Mouse (Mus musculus) left cerebral cortex, adult 18-20 months (tissue): ENCODE results near the gene Casp4. TPM values are rescaled to one million over a fixed set of nuclear protein-coding genes. Genes with fewer than 3 reads are reported as not detected.

Experiments used
- DNase-seq, 2 experiments: peaks; one replicate each; pipeline ENCODE4 v3.0.0; 2021 to 2022; ENCODE audit warnings: low spot score in 2 of 2, mixed read lengths in 1 of 2
- long read RNA-seq, 2 experiments: library from polyadenylated mRNA; stranded (forward); transcript quantifications; one replicate each; pipeline ENCODE4 v2.0.0; 2021
- total RNA-seq, 2 experiments: library from RNA; stranded (reverse); gene quantifications; 2 replicates each; pipeline ENCODE4 v1.2.3; 2021

Casp4 gene
- 1 to 10 TPM in 1 of 2 experiments, under 1 TPM in 1; 0.58 to 1.3 TPM for total RNA-seq
- long read RNA-seq, experiment 1 = 0 reads
- long read RNA-seq, experiment 2 = 0 reads

DNA sequence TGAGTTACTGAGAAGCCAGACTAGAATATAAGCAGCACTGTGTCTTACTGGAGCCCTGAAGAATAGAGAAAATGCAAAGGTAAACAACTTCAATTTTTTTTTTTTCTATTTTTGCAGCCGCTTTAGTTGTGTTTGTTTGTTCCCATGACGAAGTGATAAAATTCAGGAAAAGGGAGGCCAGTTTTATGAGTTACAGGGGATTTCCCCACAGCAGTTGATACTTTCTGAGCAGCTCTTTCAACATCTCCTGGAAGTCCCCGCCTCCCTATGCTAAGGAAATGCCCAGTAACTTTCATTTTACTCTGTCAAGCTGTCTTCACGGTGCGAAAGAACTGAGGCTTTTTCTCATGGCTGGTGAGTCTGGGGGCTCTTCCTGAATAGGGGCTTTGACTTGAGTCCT, at the start of gene Casp4:
TSS of gene Casp4 (plus strand) at position 268 of the 400 bp plus-strand sequence.
- no peak for DNase-seq

GRCm38 (mm10) chr9:5263951-5264475, 44.6 kb upstream of the Casp4 start:
- DNase-seq = no peak

DNA sequence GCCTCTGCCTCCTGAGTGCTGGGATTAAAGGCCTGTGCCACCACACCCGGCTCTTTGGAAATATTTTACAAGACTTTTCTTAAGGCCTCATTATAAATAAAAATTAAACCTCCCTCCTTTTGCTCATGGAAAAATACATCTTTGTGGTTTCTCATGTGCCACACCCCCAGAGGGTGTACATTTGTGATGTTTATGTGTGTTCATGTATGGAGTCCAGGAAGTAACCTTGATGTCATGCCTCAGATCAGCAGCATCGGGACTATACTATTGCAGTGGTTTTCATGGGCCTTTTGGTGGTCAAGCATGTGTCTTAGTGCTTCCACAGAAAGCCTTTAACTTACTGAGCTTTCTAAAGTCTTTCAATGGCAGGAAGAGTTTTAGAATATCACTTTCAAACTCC, 38.4 kb upstream of the Casp4 start:
- no peak for DNase-seq

DNA sequence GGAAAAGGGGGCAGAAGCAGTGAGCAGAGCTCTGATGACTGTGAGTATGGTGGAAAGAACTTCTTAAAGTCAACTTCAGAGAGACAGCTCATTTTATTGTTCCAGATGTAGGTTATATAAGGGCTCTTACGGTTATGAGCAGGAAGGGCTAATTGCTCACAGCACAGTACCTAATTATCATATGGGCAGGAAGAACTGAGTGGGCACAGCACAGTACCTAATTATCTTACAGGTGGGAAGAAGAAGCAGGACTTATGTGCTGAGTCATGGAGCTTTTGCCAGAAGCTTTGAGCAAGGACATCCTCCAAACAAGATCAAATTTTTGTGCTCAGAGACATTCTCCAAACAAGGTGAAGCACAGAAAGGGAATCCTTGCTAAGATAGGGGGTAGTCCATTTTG, 37.7 kb upstream of the Casp4 start:
- no peak for DNase-seq

GRCm38 (mm10) chr9:5271334-5271845, 37.2 kb upstream of the Casp4 start:
- no peak for DNase-seq

DNA sequence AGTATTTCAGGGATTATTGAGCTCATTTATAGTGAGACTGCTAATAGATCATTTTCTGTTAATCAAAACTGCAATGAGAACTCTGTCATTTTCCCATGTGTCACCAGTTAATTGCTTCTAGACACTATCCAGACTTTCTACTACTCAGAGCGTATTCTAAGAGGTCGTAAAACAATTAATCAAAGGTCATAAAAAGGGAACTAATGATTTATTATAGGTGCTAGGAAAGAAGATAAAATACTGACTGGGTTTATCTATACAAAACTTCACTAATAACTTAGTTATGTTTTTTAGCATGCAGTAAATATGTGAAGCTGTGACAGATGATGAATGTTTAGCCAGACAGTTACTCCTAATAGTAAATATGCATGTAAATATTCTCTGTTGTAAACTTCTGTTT, 22.6 kb upstream of the Casp4 start:
- DNase-seq = no peak

GRCm38 (mm10) chr9:5286597-5286996, 22.0 kb upstream of the Casp4 start:
- DNase-seq = no peak

DNA sequence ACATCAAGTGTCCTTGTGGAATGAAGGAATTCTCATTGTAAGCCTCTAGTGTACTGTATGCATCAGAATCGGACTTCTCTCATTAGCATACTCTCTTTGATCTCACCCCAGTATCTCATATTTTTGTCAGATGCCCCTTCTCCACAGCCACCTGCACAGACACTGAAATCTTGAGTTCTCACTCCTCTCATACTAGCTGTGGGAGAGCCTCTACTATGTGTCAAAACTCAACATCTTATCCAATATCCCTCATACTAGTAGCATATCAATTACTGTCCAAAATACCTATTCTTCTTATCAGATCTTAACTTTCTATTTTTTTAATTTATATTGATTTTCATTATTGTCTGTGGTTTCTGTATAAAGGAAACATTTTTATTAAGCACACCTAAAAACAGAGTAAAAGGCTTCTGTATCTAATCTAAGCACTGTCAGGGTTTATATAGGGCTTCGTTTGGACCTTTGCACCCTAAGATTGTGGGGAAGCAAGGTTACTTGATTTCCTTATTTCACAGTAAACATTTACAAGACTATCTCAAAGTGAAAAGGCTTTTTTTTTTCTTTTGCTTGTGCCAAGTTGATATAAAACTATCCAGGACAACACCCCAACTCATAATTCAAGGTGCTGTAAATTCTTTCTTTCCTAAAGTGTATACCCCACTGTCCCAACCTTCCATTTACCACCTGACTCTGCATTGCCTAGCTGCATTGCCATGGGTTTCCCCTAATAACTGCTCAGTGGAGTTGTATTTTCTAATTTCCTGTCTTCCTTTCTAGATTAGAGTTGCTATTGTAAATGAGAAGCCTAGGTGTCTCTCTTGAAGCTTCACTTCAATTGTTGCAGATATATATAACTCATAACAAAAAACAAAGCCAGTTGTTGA, 12.0 kb upstream of the Casp4 start:
- DNase-seq = no peak

DNA sequence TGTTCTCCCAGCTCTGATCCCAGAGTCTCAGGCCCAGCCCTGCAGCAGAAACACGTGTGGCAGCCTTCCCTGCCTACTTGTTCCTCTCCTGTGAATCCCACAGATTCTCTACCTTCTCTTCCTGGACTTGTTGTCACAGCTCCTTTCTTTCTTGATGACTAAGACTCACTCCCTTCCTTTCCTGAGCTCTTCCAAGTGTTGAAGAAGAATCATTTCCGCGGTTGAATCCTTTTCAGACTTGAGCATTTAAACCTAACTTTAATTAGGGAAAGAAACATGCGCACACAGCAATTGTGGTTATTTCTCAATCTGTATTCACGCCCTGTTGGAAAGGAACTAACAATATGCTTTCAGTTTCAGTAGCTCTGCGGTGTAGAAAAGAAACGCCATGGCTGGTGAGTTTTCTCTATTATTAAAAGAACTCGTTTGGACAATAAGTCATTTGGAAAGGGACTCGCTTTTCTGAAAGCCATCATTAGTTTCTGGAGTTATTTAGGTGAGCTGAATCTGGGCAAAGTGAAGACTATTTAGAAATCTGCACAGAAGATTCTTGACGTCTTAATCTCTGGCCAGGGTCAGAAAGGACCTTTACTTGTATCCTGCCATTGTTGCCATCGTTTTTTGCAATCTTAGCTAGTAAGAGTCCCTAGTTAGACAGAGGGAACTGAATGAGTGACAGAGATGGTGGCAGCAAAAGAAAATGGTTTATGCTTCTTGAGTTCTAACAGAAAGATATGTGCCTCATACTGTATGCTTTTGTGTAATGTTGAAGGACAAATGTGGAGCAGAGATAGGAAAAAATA, 10.1 kb upstream of the Casp4 start, which contains the start of gene Casp1:
TSS of gene Casp1 (plus strand) at position 189 of the 803 bp plus-strand sequence.
- no peak for DNase-seq

DNA sequence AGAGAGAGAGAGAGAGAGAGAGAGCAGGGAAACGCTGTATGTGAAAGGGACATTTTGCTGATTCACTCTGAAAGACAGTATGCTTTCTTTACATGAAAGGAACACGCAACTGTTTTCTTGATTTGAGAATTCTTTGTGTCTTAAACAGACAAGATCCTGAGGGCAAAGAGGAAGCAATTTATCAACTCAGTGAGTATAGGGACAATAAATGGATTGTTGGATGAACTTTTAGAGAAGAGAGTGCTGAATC, 9.6 kb upstream of the Casp4 start:
- DNase-seq = no peak

- DNase-seq = no peak
These were observed 1.5 kb downstream of the Casp4 start for GRCm38 (mm10) chr9:5310112-5310511.

GRCm38 (mm10) chr9:5311435-5311834, 2.8 kb downstream of the Casp4 start:
- DNase-seq = no peak

DNA sequence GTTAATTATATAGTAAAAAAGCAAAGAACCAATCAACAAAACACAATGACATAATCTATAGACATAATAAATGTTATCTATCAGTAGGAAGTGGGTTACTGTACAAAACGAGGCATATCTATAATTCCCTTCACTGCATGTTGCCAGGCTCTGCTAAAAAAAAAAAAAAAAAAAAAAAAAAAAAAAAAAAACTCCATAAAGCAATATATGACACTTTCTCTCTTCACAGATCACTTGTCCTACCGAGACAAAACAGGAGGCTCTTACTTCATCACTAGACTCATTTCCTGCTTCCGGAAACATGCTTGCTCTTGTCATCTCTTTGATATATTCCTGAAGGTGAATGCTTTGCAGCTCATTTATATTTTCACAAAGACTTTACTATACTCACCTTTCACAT, 19.6 kb downstream of the Casp4 start:
- no peak for DNase-seq

DNA sequence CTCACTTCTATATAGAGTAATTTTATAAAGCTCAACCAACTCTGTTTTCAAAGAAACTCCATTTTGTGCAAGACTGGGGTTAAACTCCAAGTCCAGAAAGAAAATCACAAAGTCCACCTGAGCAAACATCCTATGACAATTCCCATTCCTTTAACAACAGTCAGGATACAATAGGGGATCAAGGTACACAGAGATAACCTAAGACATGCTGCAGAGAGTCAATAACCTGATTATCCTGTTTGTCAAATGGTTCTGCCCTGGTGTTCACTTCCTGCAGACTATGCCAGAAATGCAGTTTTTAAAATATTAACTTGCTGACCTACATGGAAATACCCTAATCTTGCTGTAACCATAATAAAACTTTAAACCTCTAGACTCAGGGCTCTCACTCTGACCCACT, 23.8 kb downstream of the Casp4 start:
- no peak for DNase-seq

- DNase-seq = no peak
These were observed 24.8 kb downstream of the Casp4 start for GRCm38 (mm10) chr9:5333422-5333821.

DNA sequence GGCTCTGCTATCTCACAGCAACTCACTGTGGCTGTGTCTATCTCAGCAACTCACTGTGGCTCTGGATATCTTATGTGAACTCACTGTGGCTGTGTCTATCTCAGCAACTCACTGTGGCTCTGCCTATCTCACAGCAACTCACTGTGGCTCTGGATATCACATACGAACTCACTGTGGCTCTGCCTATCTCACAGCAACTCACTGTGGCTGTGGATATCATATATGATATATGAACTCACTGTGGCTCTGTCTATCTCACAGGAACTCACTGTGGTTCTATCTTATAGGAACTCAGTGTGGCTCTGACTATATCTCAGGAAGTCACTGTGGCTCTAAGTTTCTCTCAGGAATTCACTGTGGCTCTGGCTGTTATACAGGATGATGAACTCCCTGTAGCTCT, 34.5 kb downstream of the Casp4 start:
- DNase-seq = no peak

DNA sequence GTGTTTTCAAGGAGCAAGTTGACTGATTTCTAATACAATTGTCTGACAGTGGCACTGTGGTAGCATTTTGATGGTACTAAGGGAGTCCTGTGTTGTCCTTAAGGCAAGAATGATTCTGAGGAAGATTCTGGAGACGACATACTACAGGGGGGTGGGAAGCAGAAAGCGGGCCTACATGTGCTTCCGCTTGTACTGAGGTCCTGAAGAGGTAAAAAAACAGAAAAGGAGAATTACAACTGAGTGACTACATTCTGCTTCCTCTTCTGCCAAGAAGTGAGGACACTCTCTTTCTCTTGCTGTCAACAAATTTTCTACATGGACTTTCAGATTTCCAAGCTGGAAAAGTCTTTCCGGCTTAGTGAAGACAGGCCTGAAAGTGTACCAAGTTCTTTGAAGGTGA, 35.5 kb downstream of the Casp4 start:
- DNase-seq = no peak

- DNase-seq = no peak
These were observed 36.8 kb downstream of the Casp4 start, which contains the start of gene Casp12 for GRCm38 (mm10) chr9:5345291-5345898. Casp12 (plus strand) TSS chr9:5345430.

- no peak for DNase-seq
These were observed 38.8 kb downstream of the Casp4 start for GRCm38 (mm10) chr9:5347381-5347780.

DNA sequence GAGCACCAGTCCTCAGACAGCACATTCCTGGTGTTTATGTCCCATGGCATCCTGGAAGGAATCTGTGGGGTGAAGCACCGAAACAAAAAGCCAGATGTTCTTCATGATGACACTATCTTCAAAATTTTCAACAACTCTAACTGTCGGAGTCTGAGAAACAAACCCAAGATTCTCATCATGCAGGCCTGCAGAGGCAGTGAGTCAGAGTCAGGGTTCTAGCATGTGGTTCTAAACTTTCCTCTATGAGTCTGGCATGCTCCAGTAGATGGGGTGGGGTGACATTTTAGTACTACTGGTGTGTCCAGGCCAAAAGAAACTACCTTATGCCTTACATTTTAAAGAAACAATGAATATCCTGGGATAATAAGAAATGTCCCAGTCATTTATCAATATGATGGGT, 45.0 kb downstream of the Casp4 start:
- no peak for DNase-seq

DNA sequence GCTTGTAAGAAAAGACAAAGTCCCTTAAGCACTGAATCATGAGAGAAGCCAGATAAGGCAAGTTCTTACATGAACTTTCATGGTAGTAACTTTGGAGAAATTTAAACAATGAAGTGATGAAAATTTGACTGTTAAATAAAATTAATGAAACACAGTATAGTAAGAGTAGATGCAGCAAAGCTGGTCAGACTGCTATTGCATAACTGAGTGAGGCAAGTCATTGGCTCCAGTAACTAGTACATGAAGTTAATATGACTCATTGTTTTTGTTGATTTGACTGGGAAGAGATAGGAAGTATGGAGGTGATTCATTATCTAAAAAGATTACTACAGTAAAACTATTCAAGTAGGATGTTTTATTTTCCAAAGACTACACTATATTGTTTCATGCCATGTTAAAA, 48.2 kb downstream of the Casp4 start:
- DNase-seq = no peak
